Mouse (Mus musculus) hindbrain, embryonic 12.5 days (tissue): ENCODE measurements at regions not wholly inside any gene's neighbourhood (a gene's known extent, or its start where the extent isn't known, plus 50 kb on each side); places are given as distances from the start of the nearest gene placed in this dataset.

Experiments
- ATAC-seq: fragments of 200-750 bp; cut with Nextera tagmentation; 2 replicates; pipeline ENCODE4 v1.8.0; 2017; ENCODE audit warnings: moderate TSS enrichment; ENCODE audit not compliant: low FRiP score
- H3K27ac ChIP-seq: fragments of 300-500 bp; sonication (generic); 2 replicates; pipeline ENCODE4 v1.5.1; 2016; ENCODE audit warnings: mild to moderate bottlenecking
- H3K27me3 ChIP-seq: fragments of 300-500 bp; sonication (generic); 2 replicates; pipeline ENCODE4 v1.6.1; 2016; ENCODE audit warnings: mild to moderate bottlenecking
- H3K36me3 ChIP-seq: fragments of 300-500 bp; sonication (generic); 2 replicates; pipeline ENCODE4 v1.6.1; 2016; ENCODE audit warnings: mild to moderate bottlenecking
- H3K4me1 ChIP-seq: fragments of 300-500 bp; sonication (generic); 2 replicates; pipeline ENCODE4 v1.6.1; 2016
- H3K4me2 ChIP-seq: fragments of 300-500 bp; sonication (generic); replicated peaks from 2 replicates; pipeline ENCODE4 v1.6.1; 2016; ENCODE audit warnings: mild to moderate bottlenecking
- H3K4me3 ChIP-seq: fragments of 300-500 bp; sonication (generic); 2 replicates; pipeline ENCODE4 v1.5.1; 2016; ENCODE audit warnings: mild to moderate bottlenecking
- H3K9ac ChIP-seq: fragments of 300-500 bp; sonication (generic); 2 replicates; pipeline ENCODE4 v1.6.1; 2016; ENCODE audit warnings: mild to moderate bottlenecking, moderate library complexity
- H3K9me3 ChIP-seq: fragments of 300-500 bp; sonication (generic); replicated peaks from 2 replicates; pipeline ENCODE4 v1.6.1; 2016; ENCODE audit warnings: mild to moderate bottlenecking
- WGBS: fragments of 180-500 bp; shearing (Covaris S2); methylation state at CpG from one replicate; pipeline ENCODE4 v1.1.7; 2016; 5-methylcytosine and 5-hydroxymethylcytosine counted together

- Histone ChIP-seq H3K36me3 (no peaks in the 10 kb centered on the region), H3K4me1 (no peaks in the 10 kb centered on the region), H3K27ac (no peak overlapping the region), H3K4me2 (no peak overlapping the region), H3K9me3 (no peaks in the 10 kb centered on the region), H3K4me3 (no peak overlapping the region), H3K27me3 (no peaks in the 10 kb centered on the region), H3K9ac (no peak overlapping the region)
- WGBS: 80% methylated on average over 2 of the region's 2 CpGs
- ATAC-seq: no peak
Observed at GRCm38 (mm10) chr7:83504996-83505645, 79.6 kb upstream of the Tmc3 start.

GRCm38 (mm10) chr7:83516295-83516694 lies 68.4 kb upstream of the Tmc3 start:
- WGBS: 68% methylated on average over 4 of the region's 4 CpGs

GRCm38 (mm10) chr7:83521511-83521910 lies 63.2 kb upstream of the Tmc3 start:
- WGBS: 90% methylated on average over 7 of the region's 7 CpGs
- Histone ChIP-seq H3K27ac (no peak overlapping the region), H3K4me3 (no peak overlapping the region), H3K9ac (no peak overlapping the region), H3K4me1 (no peaks in the 10 kb centered on the region), H3K4me2 (no peak overlapping the region), H3K36me3 (no peaks in the 10 kb centered on the region), H3K27me3 (no peaks in the 10 kb centered on the region), H3K9me3 (no peaks in the 10 kb centered on the region)
- no peak for ATAC-seq

More at GRCm38 (mm10) chr7:83516295-83516694, 68.4 kb upstream of the Tmc3 start:
- no peak overlapping the region for H3K9ac ChIP-seq
- H3K4me1 ChIP-seq: no peaks in the 10 kb centered on the region
- no peaks in the 10 kb centered on the region for H3K9me3 ChIP-seq
- no peak for ATAC-seq
- no peaks in the 10 kb centered on the region for H3K27me3 ChIP-seq
- no peaks in the 10 kb centered on the region for H3K36me3 ChIP-seq
- H3K4me2 ChIP-seq: no peak overlapping the region
- no peak overlapping the region for H3K4me3 ChIP-seq
- no peak overlapping the region for H3K27ac ChIP-seq
